Mouse (Mus musculus) spleen, adult 2 months (tissue): ENCODE data around the gene Foxk1.

Source experiments
- CTCF ChIP-seq: fragments of 200-500 bp; IDR thresholded peaks from 2 replicates; pipeline ENCODE4 v1.5.1; 2011; ENCODE audit warnings: mild to moderate bottlenecking, inconsistent platforms; ENCODE audit not compliant: insufficient read depth, insufficient read length, insufficient replicate concordance; ENCODE audit errors: extremely low read depth
- POLR2A ChIP-seq: fragments of 200-500 bp; IDR thresholded peaks from 2 replicates; pipeline ENCODE4 v1.6.1; 2011; ENCODE audit warnings: low read depth, low read length, inconsistent platforms

- TF ChIP-seq POLR2A (no peak), CTCF (peak; percentile 3; the same call in 1 of the 2 replicates)
These were observed 6.6 kb upstream of the Foxk1 start for GRCm38 (mm10) chr5:142394602-142395252.
